Mouse (Mus musculus) adrenal gland, postnatal 0 days (tissue): ENCODE measurements around the gene Gm5148. TPM values are rescaled to one million over a fixed set of nuclear protein-coding genes. Genes with fewer than 3 reads are reported as not detected.

Experiments
- polyA plus RNA-seq: library from polyadenylated mRNA; unstranded; fragments of >200 nt; fragmentation: Nextera tagmentation; extraction: Ambion mirVana; gene quantifications from 2 replicates; pipeline ENCODE4 v1.2.1, GENCODE M21; 2015

Gm5148 gene
- polyA plus RNA-seq, result 4.8 and 6.3 TPM in 2 replicates

DNA sequence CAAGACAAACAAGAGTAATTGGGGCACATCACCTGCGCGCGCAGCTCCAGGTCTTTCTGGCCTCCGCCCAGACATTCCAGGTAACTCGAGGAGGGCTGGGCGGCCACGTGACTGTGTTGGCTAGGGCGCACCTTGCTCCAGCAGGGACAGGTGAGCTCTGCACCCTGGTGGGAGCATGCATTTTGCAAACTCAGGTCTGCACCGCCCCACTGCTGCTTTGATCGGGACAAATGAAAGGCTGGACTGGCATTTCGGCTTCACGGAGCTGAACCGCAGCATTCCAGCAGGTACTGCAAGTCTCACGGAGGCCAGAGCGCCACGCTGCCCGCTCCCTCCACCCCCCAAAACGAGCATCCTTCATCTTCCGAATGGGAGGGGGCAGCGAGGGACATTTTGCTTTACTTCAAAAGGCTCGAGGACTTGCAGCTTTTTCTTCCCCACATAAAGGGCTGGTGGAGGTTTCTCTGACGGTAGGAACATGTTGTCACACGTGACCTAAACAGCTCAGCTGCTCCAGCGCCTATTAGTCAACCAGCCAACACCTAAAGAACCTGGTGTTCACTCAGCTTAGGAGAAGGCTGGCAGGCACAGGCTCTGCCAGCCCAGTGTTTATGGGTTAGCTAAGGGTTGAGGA is at the start of gene Gm5148:
TSS of gene Gm5148 (minus strand) at position 320 of the 634 bp plus-strand sequence.

Other genes with a start within 250 kb of the Gm5148 start
- 11.0 and 14.5 TPM in 2 replicates for gene Spry1, start 84.5 kb downstream of the Gm5148 start, polyA plus RNA-seq